Mouse (Mus musculus): Measurements from ENCODE around the gene Hcn4.

GRCm38 (mm10) chr9:58829627-58830026 is 6.4 kb downstream of the Hcn4 start:
- TF ChIP-seq POLR2A (IDR thresholded peaks at IDR 0.05; ENCODE audit: insufficient read depth, low read depth, low read length) = no peak
- TF ChIP-seq CTCF (IDR thresholded peaks at IDR 0.05) = no peak
